Mouse (Mus musculus) lung, adult 2 months (tissue): ENCODE data around the gene Abca7. TPM values are rescaled to one million over a fixed set of nuclear protein-coding genes. Genes with fewer than 3 reads are reported as not detected.
"Not testable (repeated sequence)": the region's sequence is repeated elsewhere in the genome, so short reads cannot be mapped to it uniquely, and the experiment has no call there.

ENCODE experiments used
- DNase-seq: peaks from one replicate; pipeline ENCODE4 v3.0.0; 2022
- H3K4me1 ChIP-seq: fragments of 200-500 bp; 2 replicates; pipeline ENCODE4 v1.6.1; 2011; ENCODE audit warnings: low read length; ENCODE audit not compliant: control insufficient read depth, insufficient read depth
- H3K4me3 ChIP-seq: fragments of 200-500 bp; replicated peaks from 2 replicates; pipeline ENCODE3; 2011; ENCODE audit warnings: low read depth, mild to moderate bottlenecking, control low read depth, low read length; ENCODE audit errors: extremely low read depth
- CTCF ChIP-seq: fragments of 200-500 bp; IDR thresholded peaks from 2 replicates; pipeline ENCODE4 v1.5.1; 2011; ENCODE audit warnings: mild to moderate bottlenecking, low read length, control low read depth; ENCODE audit not compliant: insufficient read depth
- POLR2A ChIP-seq: fragments of 200-500 bp; IDR thresholded peaks from 2 replicates; pipeline ENCODE4 v1.6.1; 2011; ENCODE audit warnings: low read depth, mild to moderate bottlenecking, control low read depth, low read length, borderline replicate concordance; ENCODE audit errors: extremely low read depth
- WGBS: fragments of 180-500 bp; shearing (Covaris S2); methylation state at CpG from one replicate; pipeline ENCODE4 v1.1.7; 2018; 5-methylcytosine and 5-hydroxymethylcytosine counted together
- polyA plus RNA-seq: library from polyadenylated mRNA; depleted of rRNA; stranded (reverse); fragments of >200 nt; gene quantifications from 2 replicates; pipeline ENCODE4 v1.2.3, GENCODE M21; 2012; rRNA removed

Abca7 gene
- polyA plus RNA-seq, result 31.4 and 38.2 TPM in 2 replicates

DNA sequence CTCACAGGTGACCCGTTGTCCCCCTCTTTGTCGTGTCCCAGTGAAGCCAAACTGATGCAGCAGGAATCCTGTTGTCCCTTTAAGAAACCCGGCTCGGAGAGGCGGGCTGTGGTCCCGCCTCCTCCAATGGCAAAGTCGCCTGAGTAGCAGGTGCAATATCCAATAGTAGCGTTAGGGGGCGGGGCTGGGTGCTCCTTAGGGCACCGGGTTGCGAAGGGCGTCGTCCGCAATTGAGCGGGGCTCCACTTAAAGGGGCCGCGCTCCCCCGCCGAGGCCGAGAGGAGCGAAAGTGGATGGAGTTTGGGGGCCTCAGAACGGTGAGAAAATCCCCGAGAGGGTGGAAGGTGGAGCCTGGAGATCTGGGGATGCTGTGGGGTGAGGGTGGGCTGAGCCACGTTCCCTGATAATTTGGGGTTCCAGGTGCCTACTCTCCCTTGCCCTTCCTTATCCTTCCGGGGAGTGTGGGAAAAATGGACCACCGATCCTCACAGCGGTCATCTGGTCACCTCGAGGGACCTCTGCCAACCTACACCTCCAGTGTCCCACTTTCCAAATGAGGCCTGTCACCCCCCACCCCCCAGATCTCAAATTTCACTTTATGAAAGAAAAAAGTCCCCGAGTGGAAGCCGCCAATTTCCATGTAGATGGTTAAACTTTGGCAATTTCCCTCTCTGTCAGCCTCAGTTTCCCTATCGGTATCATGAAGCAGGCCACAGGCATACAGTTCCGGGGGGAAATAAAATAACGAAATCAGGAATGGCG lies at the start of gene Abca7:
Gene Abca7 (plus strand): TSS at position 223 of the 762 bp plus-strand sequence.
- H3K4me1 ChIP-seq, result peaks cover 7% of the 10 kb centered on the region; the same call in 1 of the 2 replicates
- DNase-seq, result peak; percentile 99
- TF ChIP-seq CTCF (no peak), POLR2A (no peak; the same call in 1 of the 2 replicates)
- under 1% methylated on average over 34 of the region's 34 CpGs for WGBS
- H3K4me3 ChIP-seq, result peak within 1 kb of the TSS; percentile 95

DNA sequence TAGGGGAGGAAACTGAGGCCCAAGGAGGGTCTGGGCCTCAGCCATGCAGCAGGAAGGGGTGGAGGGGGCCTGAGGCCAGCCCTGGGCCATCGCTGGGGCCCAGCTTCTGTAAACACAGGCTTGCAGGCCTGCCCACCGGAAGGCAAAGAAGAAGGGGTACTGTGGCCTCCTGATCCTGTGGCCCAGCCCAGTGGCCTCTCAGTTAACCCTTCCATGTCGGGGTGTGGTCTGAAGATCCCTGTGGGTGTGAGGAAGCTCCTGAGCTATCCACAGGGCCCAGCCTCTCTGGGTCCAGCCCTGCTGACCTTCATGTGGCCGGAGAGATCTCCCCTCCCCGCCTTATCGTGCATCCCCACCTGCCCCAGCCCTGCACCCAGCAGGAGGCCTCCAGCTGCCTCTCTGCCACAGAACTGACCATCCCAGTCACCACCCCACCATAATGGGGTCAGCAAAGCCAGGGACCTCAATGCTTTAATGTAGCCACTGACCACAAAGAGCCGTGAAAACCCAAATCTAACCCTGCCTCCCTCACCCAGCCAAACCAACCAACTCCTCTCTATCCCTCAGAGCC lies 49.5 kb upstream of the Abca7 start:
- no peak for DNase-seq
- H3K4me1 ChIP-seq, result peaks cover 5% of the 10 kb centered on the region
- H3K4me3 ChIP-seq, result no peak overlapping the region
- 42% methylated on average over 7 of the region's 7 CpGs for WGBS
- TF ChIP-seq POLR2A, result no peak
- TF ChIP-seq CTCF, result no peak

- TF ChIP-seq CTCF (no peak), POLR2A (no peak)
- WGBS, result 80% methylated on average over 6 of the region's 6 CpGs
- no peak for DNase-seq
- no peak overlapping the region for H3K4me3 ChIP-seq
- H3K4me1 ChIP-seq, result peaks cover 5% of the 10 kb centered on the region
Measured at GRCm38 (mm10) chr10:79947502-79947901, 48.8 kb upstream of the Abca7 start.

DNA sequence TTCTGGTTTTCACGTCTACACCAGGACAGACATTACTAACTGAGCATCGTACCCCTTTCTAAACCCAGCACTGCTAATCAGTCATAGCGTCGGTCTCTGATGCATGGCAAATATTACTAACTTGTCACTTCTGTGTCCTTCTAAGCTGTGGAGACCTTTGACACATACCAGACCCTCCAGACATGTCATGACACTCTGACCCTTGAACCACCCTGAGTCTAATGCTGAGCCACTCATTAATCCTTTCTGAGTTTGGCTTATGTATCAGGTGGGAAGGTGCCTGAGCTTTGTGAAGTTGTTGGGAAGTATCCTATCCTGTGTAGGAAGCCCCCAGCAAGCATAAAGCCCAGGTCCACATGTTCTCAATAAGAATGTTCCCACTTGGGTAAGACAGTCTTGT lies 46.4 kb upstream of the Abca7 start:
- 92% methylated on average over 4 of the region's 4 CpGs for WGBS
- H3K4me1 ChIP-seq, result peaks cover 5% of the 10 kb centered on the region
- TF ChIP-seq POLR2A (no peak), CTCF (no peak)
- DNase-seq, result no peak
- no peak overlapping the region for H3K4me3 ChIP-seq

DNA sequence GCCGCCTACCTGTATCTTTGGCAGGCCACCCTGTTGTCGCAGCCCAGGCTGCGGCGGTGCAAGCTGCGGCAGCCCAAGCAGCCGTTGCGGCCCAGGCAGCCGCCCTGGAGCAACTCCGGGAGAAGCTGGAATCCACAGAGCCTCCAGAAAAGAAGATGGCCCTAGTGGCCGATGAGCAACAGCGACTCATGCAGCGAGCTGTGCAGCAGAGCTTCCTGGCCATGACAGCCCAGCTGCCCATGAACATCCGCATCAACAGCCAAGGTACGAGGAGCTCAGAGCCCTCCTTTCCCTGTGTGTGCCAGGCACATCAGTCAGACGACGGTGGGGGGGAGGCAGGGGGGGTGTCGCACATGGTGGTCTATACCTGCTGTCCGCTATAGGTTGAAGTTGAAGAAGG lies 45.6 kb upstream of the Abca7 start:
- 86% methylated on average over 18 of the region's 18 CpGs for WGBS
- no peak overlapping the region for H3K4me3 ChIP-seq
- no peaks in the 10 kb centered on the region for H3K4me1 ChIP-seq
- DNase-seq, result no peak
- TF ChIP-seq POLR2A (no peak), CTCF (no peak)

DNA sequence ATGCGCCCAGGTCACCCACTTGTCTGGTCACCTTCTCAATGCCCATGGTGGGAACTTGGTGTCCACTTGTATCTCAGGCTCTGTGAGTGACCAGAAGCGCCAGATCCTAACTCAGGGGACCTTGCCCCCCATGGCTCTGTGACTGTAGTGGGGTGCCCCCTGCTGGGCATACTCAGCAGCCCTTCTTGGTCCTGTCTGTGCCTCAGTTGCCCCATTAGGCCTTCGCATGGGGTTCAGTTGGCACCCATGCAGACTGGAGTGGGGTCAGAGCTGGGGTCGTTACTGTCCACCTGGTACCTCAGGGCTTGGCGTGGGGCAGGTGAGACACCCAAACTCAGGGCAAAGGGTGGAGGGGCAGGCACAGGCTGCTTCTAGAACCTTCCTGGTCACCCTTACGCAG lies 42.3 kb upstream of the Abca7 start:
- Histone ChIP-seq H3K4me1 (no peaks in the 10 kb centered on the region), H3K4me3 (no peak overlapping the region)
- TF ChIP-seq CTCF (peak; percentile 70), POLR2A (no peak)
- 82% methylated on average over 6 of the region's 6 CpGs for WGBS
- DNase-seq, result peak; percentile 55

DNA sequence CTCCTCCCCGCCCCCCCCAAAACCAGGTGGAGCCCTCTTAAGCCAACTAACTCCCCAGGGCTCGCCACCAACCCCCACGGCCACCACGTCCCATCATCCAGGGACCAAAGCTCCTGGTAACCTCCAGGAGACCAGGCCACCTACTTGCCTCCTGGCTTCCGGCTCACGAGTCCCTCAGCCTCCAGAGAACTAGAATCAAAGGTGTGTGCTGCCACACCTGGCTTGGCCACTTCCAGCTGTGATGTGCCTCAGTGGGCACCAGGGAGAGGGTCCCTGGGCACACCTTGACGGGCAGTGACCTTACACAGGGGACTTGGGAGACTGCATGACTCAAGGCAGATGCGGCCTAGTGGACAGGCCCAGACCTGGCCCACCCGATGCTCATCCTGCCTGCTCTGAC lies 40.6 kb upstream of the Abca7 start:
- TF ChIP-seq CTCF, result no peak
- TF ChIP-seq POLR2A, result no peak
- no peak for DNase-seq
- Histone ChIP-seq H3K4me1 (peaks cover 3% of the 10 kb centered on the region), H3K4me3 (no peak overlapping the region)
- WGBS, result 73% methylated on average over 9 of the region's 9 CpGs

- TF ChIP-seq CTCF, result no peak
- TF ChIP-seq POLR2A, result no peak
- DNase-seq, result no peak
- peaks cover 7% of the 10 kb centered on the region for H3K4me1 ChIP-seq
- H3K4me3 ChIP-seq, result no peak overlapping the region
- WGBS, result 56% methylated on average over 4 of the region's 4 CpGs
Measured at GRCm38 (mm10) chr10:79956643-79957154, 39.6 kb upstream of the Abca7 start.

- TF ChIP-seq CTCF (peak; percentile 95), POLR2A (no peak)
- DNase-seq, result peak; percentile 84
- H3K4me3 ChIP-seq, result no peak overlapping the region
- WGBS, result 14% methylated on average over 21 of the region's 21 CpGs
- peaks cover 7% of the 10 kb centered on the region for H3K4me1 ChIP-seq
Measured at GRCm38 (mm10) chr10:79958140-79958816, 38.0 kb upstream of the Abca7 start.

DNA sequence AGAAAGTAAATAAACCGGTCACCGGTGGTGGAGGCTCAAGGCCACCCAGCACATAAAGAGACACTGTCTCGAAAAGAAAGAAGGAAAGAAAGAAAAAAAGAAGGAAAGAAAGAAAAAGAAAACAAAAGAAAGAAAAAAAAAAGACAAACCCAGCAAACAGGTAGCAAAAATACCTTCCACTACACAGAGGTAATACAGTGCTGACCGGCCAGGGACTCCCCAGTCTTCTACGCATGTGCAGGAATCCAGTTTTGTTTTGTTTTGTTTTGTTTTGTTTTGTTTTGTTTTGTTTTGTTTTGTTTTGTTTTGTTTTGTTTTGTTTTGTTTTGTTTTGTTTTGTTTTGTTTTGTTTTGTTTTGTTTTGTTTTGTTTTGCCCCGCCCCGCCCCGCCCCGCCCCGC lies 36.9 kb upstream of the Abca7 start:
- not testable (repeated sequence) for DNase-seq, H3K4me1 ChIP-seq
- WGBS, result 30% methylated on average over 6 of the region's 10 CpGs
- H3K4me3 ChIP-seq, result peak overlapping the region; percentile 48
